Mouse (Mus musculus): Measurements from ENCODE around the gene Numbl. TPM values are rescaled to one million over a fixed set of nuclear protein-coding genes. Genes with fewer than 3 reads are reported as not detected.

The Numbl gene
- total and polyA plus RNA-seq, 2 experiments from 2014 or later, result 6.2 to 15.9 TPM

DNA sequence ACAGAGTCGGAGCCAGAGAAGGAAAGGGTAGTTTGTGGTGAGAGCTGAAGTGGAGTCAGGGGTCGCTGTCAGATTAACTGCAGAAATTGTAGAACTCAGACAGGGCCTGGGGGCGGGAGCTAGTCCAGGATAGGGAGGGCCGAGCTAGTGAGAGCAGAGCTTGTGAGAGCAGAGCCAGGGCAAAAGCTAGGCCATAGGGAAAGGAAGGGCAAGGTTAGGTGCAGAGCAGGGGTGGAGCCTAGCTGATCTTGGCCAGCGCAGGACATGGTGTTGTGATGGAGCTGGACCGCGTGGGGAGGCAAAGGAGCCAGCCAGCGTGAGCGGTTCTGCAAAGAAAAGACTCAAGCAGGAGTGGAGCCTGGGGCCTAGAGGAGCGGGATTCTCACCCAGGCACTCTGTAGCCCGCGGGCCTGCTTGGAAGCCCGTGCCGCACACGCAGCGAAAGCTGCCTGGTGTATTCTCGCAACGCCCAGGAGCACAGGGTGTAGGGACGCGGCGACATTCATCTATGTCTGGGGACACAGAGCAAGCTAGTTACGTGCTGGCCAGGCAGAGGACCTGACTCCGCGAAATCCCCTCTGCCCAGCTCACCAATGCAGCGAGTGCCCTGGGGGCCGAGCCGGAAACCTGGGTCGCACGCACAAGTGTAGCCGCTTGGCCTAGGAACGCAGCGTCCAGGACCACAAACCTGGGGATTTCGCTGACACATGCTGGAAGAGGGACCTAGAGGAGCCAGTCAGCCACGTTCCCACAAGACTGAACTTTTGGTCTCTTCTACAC is 68.1 kb downstream of the Numbl start:
- ATAC-seq (ENCODE audit: insufficient read depth, low read depth) (no peak), DNase-seq (ENCODE audit: low spot score) (no peak)
- H3K9me3 ChIP-seq (replicated peaks; ENCODE audit: control insufficient read depth, low read length), result no peaks in the 10 kb centered on the region
- peaks cover 82% of the 10 kb centered on the region for H3K27me3 ChIP-seq (ENCODE audit: control insufficient read depth, insufficient read depth, low read length)
- H3K4me1 ChIP-seq (ENCODE audit: control insufficient read depth, insufficient read depth), result peaks cover 16% of the 10 kb centered on the region; the same call in 1 of the 2 replicates
- TF ChIP-seq CTCF (IDR thresholded peaks at IDR 0.05; ENCODE audit: low read depth), result no peak
- TF ChIP-seq EP300 (IDR thresholded peaks at IDR 0.05; ENCODE audit: low read depth), result no peak
- WGBS, result 46% methylated on average over 34 of the region's 34 CpGs
- no peak overlapping the region for H3K9ac ChIP-seq (replicated peaks; ENCODE audit: low read depth, low read length)
- peak overlapping the region; percentile 44; the same call in 1 of the 2 replicates for H3K4me2 ChIP-seq (ENCODE audit: low read depth, low read length)
- 0 out of 2 replicates have a peak, but pooled peaks cover 16% of the 10 kb centered on the region for H3K36me3 ChIP-seq (replicated peaks; ENCODE audit: control insufficient read depth, insufficient read depth, low read length)
- H3K27ac ChIP-seq (ENCODE audit: low read depth), result no peak overlapping the region
- H3K4me3 ChIP-seq (ENCODE audit: low read depth, low read length), result peak overlapping the region; percentile 7; the same call in 1 of the 2 replicates

DNA sequence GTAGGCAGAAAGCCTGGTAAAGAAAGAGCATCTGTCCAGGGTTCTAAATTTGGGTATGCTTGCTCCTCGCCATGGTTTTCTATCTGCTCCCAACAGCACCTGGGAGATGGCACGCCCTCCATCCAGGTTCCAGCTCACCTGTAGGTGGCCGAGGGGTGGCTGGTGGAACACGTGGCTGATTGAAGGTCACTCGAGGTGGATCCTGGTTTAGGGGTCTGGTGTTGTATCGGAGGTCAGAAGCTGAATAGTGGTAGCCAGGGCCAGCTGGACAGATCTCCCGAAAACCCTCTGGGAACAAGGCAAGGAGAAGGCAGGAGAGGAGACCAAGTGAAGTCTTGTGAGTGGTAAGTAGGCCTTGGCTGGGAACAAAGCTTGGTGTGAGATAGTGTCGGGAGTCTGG is 69.3 kb downstream of the Numbl start:
- Histone ChIP-seq H3K9me3 (replicated peaks; ENCODE audit: control insufficient read depth, low read length) (no peaks in the 10 kb centered on the region), H3K4me1 (ENCODE audit: control insufficient read depth, insufficient read depth) (peaks cover 16% of the 10 kb centered on the region; the same call in 1 of the 2 replicates), H3K27ac (ENCODE audit: low read depth) (no peak overlapping the region), H3K4me2 (ENCODE audit: low read depth, low read length) (no peak overlapping the region), H3K36me3 (replicated peaks; ENCODE audit: control insufficient read depth, insufficient read depth, low read length) (0 out of 2 replicates have a peak, but pooled peaks cover 16% of the 10 kb centered on the region), H3K9ac (replicated peaks; ENCODE audit: low read depth, low read length) (no peak overlapping the region), H3K27me3 (ENCODE audit: control insufficient read depth, insufficient read depth, low read length) (peaks cover 86% of the 10 kb centered on the region), H3K4me3 (ENCODE audit: low read depth, low read length) (no peak overlapping the region)
- TF ChIP-seq CTCF (IDR thresholded peaks at IDR 0.05; ENCODE audit: low read depth) (no peak), EP300 (IDR thresholded peaks at IDR 0.05; ENCODE audit: low read depth) (no peak)
- DNase-seq (ENCODE audit: low spot score) (no peak), ATAC-seq (ENCODE audit: insufficient read depth, low read depth) (no peak)
- 87% methylated on average over 8 of the region's 8 CpGs for WGBS

DNA sequence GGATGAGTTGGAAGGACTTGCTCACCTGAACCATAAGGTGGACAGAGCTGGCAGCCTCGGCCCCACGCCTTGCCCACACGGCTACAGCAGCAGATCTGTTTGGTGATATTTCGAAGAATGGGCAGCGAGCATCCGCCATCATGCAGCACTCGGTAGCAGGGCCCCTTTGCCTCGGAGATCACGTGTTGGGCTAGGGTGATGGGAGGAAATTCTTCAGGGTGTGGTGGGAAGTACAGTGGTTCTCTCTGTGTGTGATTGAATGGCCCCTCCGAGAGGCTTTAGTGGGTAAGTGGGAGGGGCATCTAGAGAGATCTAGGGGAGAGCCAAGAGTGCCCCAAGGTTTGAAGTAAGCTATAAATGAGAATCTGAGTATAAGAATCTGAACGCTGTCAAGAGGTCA is 69.9 kb downstream of the Numbl start:
- H3K4me1 ChIP-seq (ENCODE audit: control insufficient read depth, insufficient read depth), result peaks cover 16% of the 10 kb centered on the region; the same call in 1 of the 2 replicates
- 86% methylated on average over 11 of the region's 11 CpGs for WGBS
- no peak overlapping the region for H3K27ac ChIP-seq (ENCODE audit: low read depth)

DNA sequence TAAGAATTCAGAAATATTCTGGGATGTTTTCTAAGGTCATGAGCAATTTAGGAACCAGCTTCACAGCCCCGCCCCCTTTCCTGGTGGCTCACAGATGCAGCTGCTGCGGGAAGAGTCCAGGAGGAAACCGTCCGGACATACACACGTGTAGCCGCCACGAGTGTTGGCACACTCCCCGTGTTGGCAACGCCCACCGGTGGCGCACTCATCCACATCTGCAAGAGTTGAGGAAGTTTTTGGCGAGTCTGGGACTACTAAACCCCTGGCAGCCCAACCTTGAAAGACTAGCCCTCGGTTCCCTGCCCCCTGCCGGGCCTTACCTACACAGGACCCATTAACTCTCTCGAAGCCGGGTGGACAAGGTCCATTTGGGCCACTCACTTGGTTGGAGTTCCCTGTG is 70.4 kb downstream of the Numbl start:
- peaks cover 87% of the 10 kb centered on the region for H3K27me3 ChIP-seq (ENCODE audit: control insufficient read depth, insufficient read depth, low read length)
- H3K4me3 ChIP-seq (ENCODE audit: low read depth, low read length), result no peak overlapping the region
- peaks cover 16% of the 10 kb centered on the region for H3K4me1 ChIP-seq (ENCODE audit: control insufficient read depth, insufficient read depth)
- H3K4me2 ChIP-seq (ENCODE audit: low read depth, low read length), result no peak overlapping the region
- no peaks in the 10 kb centered on the region for H3K9me3 ChIP-seq (replicated peaks; ENCODE audit: control insufficient read depth, low read length)
- H3K36me3 ChIP-seq (replicated peaks; ENCODE audit: control insufficient read depth, insufficient read depth, low read length), result 0 out of 2 replicates have a peak, but pooled peaks cover 12% of the 10 kb centered on the region
- TF ChIP-seq EP300 (IDR thresholded peaks at IDR 0.05; ENCODE audit: low read depth), result no peak
- no peak for TF ChIP-seq CTCF (IDR thresholded peaks at IDR 0.05; ENCODE audit: low read depth)
- H3K27ac ChIP-seq (ENCODE audit: low read depth), result no peak overlapping the region
- WGBS, result 48% methylated on average over 16 of the region's 16 CpGs
- no peak for DNase-seq (ENCODE audit: low spot score)
- no peak overlapping the region for H3K9ac ChIP-seq (replicated peaks; ENCODE audit: low read depth, low read length)
- no peak for ATAC-seq (ENCODE audit: insufficient read depth, low read depth)

More for the DNA sequence above, 69.9 kb downstream of the Numbl start:
- Histone ChIP-seq H3K27me3 (ENCODE audit: control insufficient read depth, insufficient read depth, low read length) (peaks cover 86% of the 10 kb centered on the region), H3K9ac (replicated peaks; ENCODE audit: low read depth, low read length) (no peak overlapping the region), H3K36me3 (replicated peaks; ENCODE audit: control insufficient read depth, insufficient read depth, low read length) (0 out of 2 replicates have a peak, but pooled peaks cover 13% of the 10 kb centered on the region), H3K4me3 (ENCODE audit: low read depth, low read length) (no peak overlapping the region), H3K9me3 (replicated peaks; ENCODE audit: control insufficient read depth, low read length) (no peaks in the 10 kb centered on the region), H3K4me2 (ENCODE audit: low read depth, low read length) (no peak overlapping the region)
- no peak for ATAC-seq (ENCODE audit: insufficient read depth, low read depth)
- TF ChIP-seq EP300 (IDR thresholded peaks at IDR 0.05; ENCODE audit: low read depth) (no peak), CTCF (IDR thresholded peaks at IDR 0.05; ENCODE audit: low read depth) (no peak)
- DNase-seq (ENCODE audit: low spot score), result no peak

DNA sequence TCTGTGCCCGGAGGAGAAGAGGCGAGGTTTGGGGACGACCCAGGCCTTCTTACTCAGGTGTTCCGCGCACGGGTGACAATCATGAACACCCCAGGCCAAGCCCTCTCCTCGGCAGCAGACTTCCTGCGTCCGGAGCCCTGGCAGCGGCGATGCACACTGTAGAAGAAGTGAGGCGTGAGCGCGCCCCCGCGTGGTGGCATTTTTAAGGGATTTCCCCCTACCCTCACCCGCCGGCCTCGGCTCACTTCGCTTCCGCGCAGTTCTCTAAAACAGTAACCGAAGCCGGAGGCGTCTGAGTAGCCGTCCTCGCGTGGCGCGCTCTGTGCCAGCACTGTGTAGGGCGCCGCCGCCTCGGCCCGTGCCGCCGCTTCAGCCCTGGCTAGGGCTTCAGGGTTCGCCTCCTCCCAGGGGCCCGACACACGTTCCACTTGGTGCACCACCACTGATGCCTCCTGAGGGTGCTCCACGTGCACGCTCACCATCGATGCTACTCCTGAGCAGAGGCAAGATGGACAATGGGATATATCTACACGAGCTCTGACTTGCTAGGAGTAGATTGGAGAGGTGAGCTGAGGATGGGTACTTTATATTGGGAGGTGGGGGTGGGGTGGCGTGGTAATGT is 71.2 kb downstream of the Numbl start:
- TF ChIP-seq CTCF (IDR thresholded peaks at IDR 0.05; ENCODE audit: low read depth) (peak; percentile 63), EP300 (IDR thresholded peaks at IDR 0.05; ENCODE audit: low read depth) (no peak)
- H3K4me1 ChIP-seq (ENCODE audit: control insufficient read depth, insufficient read depth), result peaks cover 16% of the 10 kb centered on the region
- H3K27ac ChIP-seq (ENCODE audit: low read depth), result no peak overlapping the region
- H3K4me2 ChIP-seq (ENCODE audit: low read depth, low read length), result peak overlapping the region; percentile 76
- WGBS, result 9% methylated on average over 45 of the region's 45 CpGs
- no peaks in the 10 kb centered on the region for H3K9me3 ChIP-seq (replicated peaks; ENCODE audit: control insufficient read depth, low read length)
- ATAC-seq (ENCODE audit: insufficient read depth, low read depth) (peak; percentile 19; the same call in 1 of the 2 replicates), DNase-seq (ENCODE audit: low spot score) (peak; percentile 64)
- peak overlapping the region; percentile 30 for H3K4me3 ChIP-seq (ENCODE audit: low read depth, low read length)
- no peak overlapping the region for H3K9ac ChIP-seq (replicated peaks; ENCODE audit: low read depth, low read length)
- H3K36me3 ChIP-seq (replicated peaks; ENCODE audit: control insufficient read depth, insufficient read depth, low read length), result 0 out of 2 replicates have a peak, but pooled peaks cover 10% of the 10 kb centered on the region
- H3K27me3 ChIP-seq (ENCODE audit: control insufficient read depth, insufficient read depth, low read length), result peaks cover 88% of the 10 kb centered on the region

Data from heart, postnatal 0 days (tissue).